Mouse (Mus musculus): ENCODE data around the gene Fignl2. TPM values are rescaled to one million over a fixed set of nuclear protein-coding genes. Genes with fewer than 3 reads are reported as not detected.

Fignl2 gene
- polyA plus RNA-seq (2015; fragmentation: Nextera tagmentation; extraction: Ambion mirVana) = 0.20 and 0.39 TPM in 2 replicates

DNA sequence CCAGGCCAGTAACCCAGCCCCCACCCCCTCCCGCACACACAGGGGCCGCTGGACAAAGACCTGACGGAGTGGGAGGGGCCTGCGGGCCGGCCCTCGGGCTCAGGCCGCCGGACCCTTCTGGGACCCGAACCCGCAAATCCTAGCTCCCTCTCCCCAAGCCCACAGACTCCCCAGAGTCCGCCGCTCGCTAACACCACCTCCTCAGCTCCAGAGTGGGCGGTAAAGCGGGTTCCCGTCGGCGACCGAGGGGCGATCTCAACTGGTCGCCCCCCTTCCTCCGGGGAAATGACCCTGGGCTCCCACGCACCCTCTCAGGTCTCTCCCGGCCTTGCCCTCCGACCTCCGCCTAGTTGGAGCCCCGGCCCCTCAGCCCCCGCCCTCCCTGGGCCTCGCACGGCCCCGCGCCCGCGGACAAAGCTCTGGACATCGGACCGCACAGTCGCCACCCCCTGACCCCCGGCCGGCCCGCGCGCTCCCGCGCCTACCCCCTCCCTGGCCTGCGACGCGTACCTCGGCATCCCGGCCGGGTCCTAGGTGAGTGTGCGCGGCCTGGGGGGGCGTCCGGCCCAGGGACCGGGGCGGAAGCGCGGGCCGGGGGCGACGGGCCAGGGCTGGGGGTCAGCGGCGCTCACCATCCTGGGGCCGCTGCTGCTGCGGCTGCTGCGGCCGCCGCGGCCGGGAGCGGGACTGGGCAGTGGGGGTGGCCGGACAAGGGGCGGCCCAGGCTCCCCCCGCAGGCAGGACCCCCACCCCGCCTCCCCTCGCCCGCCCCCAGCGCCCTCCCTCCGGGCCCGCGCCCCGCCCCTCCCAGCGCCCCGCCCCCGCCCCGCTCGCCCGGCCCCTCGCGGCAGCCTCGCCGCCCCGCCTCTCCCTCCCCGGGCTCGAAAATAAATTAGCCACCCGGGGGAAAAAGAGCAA lies at the start of gene Fignl2:
Fignl2 (minus strand) TSS at position 755 of the 918 bp plus-strand sequence.

DNA sequence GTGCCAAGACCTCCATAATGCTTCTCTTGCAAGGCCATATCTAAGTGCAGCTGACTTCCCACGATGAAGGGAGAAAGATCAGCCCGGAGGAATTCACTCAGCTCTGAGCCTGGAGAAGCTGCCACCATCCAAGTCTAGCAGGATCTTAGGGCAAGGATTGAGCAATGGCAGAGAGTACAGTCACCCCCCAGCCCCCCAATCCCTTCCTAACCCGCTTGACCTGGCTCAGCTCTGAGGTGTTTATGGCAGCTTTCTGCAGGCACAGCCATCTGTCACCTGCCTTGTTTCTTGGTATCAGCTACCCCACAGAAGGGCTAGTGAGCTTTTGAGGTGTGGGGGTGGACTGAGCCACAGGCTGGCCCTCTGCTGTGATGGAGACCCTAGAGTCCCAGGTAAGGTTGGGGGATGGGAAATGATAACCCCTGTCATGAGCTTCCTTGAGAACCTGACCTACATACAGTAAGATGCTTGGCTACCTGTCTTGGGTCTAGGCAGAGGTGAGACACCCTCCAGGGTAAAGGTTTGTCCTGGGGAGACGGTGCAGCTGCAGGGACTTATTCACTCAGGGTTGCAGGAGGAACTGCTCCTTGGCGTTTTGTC lies 37.2 kb upstream of the Fignl2 start, which contains the start of gene Ankrd33:
Ankrd33 (plus strand) TSS at position 245 of the 600 bp plus-strand sequence.

DNA sequence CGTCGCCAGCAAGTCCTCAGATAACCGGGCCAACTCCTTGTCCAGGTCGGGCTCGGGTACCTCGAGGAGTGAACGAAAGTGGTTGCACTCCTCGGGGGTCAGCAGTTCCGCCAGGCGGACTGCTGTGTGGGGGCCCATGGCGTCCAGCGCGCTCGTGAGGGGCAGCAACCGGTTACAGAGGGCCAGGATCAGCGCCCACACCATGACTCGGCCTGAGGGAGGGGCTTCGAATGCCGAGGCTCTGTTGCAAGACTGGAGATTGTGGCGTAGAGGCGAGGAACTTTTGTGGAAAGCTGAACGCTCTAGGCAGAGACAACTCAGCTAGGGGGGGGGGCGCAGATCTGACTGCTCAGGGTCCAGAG lies 31.2 kb downstream of the Fignl2 start, which contains the start of gene Gm47841:
Gm47841 (minus strand) TSS at position 204 of the 362 bp plus-strand sequence.

Other genes starting within 250 kb of the Fignl2 start
- gene Scn8a, start 208.7 kb downstream of the Fignl2 start, polyA plus RNA-seq (2015; fragmentation: Nextera tagmentation; extraction: Ambion mirVana) = 5.0 and 6.3 TPM in 2 replicates
- gene Gm47841, start 31.2 kb downstream of the Fignl2 start, polyA plus RNA-seq (2015; fragmentation: Nextera tagmentation; extraction: Ambion mirVana) = 0.17 TPM in 1 of 2 replicates, not detected in the other
- 0.12 TPM in 1 of 2 replicates, not detected in the other for gene Ankrd33, start 37.2 kb upstream of the Fignl2 start, polyA plus RNA-seq (2015; fragmentation: Nextera tagmentation; extraction: Ambion mirVana)
- gene Acvrl1, start 50.0 kb upstream of the Fignl2 start, polyA plus RNA-seq (2015; fragmentation: Nextera tagmentation; extraction: Ambion mirVana) = 12.3 and 14.4 TPM in 2 replicates
- 3.5 and 3.7 TPM in 2 replicates for gene Acvr1b, start 95.5 kb upstream of the Fignl2 start, polyA plus RNA-seq (2015; fragmentation: Nextera tagmentation; extraction: Ambion mirVana)
- 8.4 and 9.1 TPM in 2 replicates for gene Grasp, start 145.6 kb upstream of the Fignl2 start, polyA plus RNA-seq (2015; fragmentation: Nextera tagmentation; extraction: Ambion mirVana)
- gene Nr4a1, start 175.7 kb upstream of the Fignl2 start, polyA plus RNA-seq (2015; fragmentation: Nextera tagmentation; extraction: Ambion mirVana) = 15.7 and 19.6 TPM in 2 replicates
- 78.4 and 85.0 TPM in 2 replicates for gene Atg101, start 205.7 kb upstream of the Fignl2 start, polyA plus RNA-seq (2015; fragmentation: Nextera tagmentation; extraction: Ambion mirVana)
- 7.3 and 18.0 TPM in 2 replicates for gene 6030408B16Rik, start 214.6 kb upstream of the Fignl2 start, polyA plus RNA-seq (2015; fragmentation: Nextera tagmentation; extraction: Ambion mirVana)

Data from adrenal gland, postnatal 0 days (tissue).